Mouse (Mus musculus): ENCODE results near the gene Gm9913. TPM values are rescaled to one million over a fixed set of nuclear protein-coding genes. Genes with fewer than 3 reads are reported as not detected.

Gm9913 gene
- polyA plus RNA-seq (2015; fragmentation: Nextera tagmentation; extraction: Ambion mirVana): 0.11 and 0.12 TPM in 2 replicates

DNA sequence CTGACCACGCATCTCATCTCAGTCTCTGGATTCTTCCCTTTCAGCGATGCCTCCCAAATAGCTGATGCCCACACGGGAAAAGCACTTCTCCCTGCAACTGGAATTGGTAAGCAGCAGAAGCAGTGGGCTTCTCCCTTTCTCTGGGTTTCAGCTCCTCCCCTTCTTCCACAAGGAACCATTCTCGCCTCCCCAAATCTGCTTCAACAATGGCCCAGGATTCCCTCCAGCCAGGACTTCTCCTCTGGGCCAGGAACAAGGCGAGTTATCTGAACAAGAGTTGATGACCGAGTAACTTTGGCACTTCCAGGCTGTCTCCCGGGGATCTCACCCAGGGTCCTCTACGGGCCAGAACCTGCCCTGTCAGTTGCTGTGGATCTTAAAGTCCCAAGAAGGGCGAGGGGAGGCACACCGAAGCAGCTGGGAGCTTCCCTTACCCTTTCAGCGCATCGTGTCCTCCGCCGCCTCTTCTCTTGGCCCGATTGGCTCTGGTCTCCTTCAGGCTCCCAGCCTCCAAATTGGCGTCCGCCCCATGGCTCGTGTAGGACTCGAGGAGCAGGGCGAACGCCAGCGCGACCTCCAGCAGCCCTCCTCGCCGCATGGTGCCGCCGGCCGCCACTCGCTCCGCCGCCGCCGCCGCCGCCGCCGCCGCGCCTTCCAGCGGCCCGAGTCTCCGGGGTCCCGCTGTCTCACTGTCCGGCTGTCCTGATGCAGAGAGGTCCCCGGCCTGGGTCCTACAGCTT lies at the start of gene Gm9913:
Gene Gm9913, plus strand, starts transcription at position 84 of the 740 bp plus-strand sequence.

DNA sequence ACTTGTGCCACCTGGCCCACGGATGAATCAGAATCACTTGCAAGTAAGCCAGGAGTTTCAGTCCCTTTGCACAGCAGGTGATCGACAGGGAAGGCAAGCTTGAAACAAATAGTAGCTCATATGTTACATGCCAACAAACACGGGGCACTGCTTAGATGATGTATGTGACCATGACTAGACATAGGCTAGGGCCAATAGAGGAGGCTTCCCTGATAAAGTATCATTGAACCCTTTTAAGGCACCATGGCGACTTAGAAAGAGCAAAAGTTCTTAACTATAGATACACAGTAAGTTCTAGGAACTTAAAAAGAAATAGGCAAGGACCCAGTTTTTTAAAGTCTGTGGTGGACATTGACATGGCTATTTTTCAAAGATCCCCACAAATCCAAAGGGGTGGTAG lies 3.0 kb downstream of the Gm9913 start, which contains the start of gene Fbn1:
Gene Fbn1, minus strand, starts transcription at position 101 of the 400 bp plus-strand sequence.

Other genes with a start within 250 kb of the Gm9913 start
- 3.4 and 3.8 TPM in 2 replicates for gene Fbn1, start 2.9 kb downstream of the Gm9913 start, polyA plus RNA-seq (2015; fragmentation: Nextera tagmentation; extraction: Ambion mirVana)
- 1.5 and 1.6 TPM in 2 replicates for gene Cep152, start 120.0 kb downstream of the Gm9913 start, polyA plus RNA-seq (2015; fragmentation: Nextera tagmentation; extraction: Ambion mirVana)
- 428 and 455 TPM in 2 replicates for gene Eid1, start 168.0 kb downstream of the Gm9913 start, polyA plus RNA-seq (2015; fragmentation: Nextera tagmentation; extraction: Ambion mirVana)
- gene Shc4, start 219.1 kb downstream of the Gm9913 start, polyA plus RNA-seq (2015; fragmentation: Nextera tagmentation; extraction: Ambion mirVana): 4.6 and 4.9 TPM in 2 replicates

Data from neural tube, postnatal 0 days (tissue).